Mouse (Mus musculus): Measurements from ENCODE around the gene Oser1.

GRCm38 (mm10) chr2:163411840-163412239 is 12.7 kb downstream of the Oser1 start:
- TF ChIP-seq POLR2A (IDR thresholded peaks at IDR 0.05; ENCODE audit: insufficient read depth, low read depth, low read length) (no peak), CTCF (IDR thresholded peaks at IDR 0.05) (no peak), EP300 (IDR thresholded peaks at IDR 0.05; ENCODE audit: insufficient read depth, low read depth, low read length) (no peak)

Measured in heart, adult 2 months (tissue).